Mouse (Mus musculus) MEL-GATA-1-ER (cell line): Measurements from ENCODE around the gene Prkcb.

Experiments used
- DNase-seq: peaks from one replicate; pipeline ENCODE4 v3.0.0-alpha.2; 2012; ENCODE audit warnings: low read depth; ENCODE audit errors: extremely low read depth

Prkcb gene

DNA sequence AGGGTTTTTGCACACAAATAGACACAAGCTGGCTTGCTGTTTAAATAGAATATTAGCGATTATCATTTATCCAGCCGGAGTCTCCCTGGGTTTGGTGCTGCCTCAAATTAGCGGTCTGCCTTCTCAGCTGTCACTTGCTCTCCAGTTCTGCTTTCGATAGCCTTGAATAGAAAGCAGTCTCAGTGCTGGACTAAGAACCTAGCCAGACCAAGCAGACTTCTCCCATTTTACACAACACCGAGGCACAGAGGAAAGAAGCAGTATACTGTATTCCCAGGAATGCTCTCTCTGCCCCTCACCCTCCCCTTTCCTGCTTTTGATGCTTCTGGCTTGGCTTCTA is 107.4 kb downstream of the Prkcb start:
- DNase-seq = no peak

DNA sequence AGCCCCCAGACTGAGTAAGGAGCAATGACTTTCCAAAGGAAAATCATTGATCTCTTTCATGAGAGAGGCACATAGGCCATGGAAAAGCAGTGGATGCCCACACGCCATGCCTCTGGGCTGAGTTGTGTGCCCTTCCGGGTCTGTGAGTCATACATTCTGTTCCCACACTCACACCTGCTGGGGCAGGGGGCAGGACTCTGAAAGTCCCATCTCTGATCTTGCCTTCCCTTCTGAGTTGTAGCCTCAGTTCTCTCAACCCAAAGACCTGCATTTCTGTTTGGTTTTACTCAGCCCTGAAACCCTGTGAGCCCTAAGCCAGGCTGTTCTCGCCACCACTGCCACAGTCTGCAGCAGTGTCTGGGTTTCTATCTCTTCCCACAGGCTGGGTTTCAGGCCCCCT is 109.1 kb downstream of the Prkcb start:
- no peak for DNase-seq

DNA sequence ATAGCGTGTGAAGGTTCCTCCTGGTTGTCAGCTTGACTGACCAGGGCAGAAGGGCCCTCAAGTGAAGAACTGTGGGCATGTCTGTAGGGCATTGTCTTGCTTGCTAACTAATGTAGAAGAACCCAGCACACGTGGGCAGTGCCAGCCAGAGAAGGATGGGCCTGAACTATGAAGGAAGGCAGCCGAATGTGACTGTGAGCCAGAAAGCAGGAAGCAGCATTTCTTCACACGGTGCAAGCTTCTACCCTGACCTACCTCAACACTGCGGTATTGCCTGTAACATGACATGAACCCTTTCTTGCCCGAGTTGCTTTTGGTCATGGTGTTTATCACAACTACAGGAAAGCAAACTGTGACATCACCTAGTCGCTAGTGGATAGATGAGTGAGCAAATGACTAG is 113.5 kb downstream of the Prkcb start:
- DNase-seq = no peak

DNA sequence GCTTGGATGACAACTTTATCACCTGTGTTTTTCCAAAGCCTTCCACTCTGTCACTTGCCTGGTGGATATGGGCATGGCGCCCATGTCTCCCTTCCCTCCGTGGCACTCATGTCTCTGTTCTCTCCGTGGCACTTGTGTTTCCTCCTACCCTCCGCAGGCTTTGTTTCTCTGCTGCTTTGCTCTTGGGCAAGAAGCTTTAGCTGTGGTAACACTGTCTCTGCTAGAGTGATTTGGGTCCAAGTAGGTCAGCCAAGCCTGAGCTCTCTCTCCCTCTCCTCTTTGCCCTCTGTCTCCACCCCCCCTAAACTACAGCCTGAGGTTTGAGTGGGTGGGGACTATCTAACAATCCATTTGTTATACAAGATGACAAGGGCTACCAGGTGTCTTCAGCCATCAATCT is 114.8 kb downstream of the Prkcb start:
- DNase-seq = no peak

DNA sequence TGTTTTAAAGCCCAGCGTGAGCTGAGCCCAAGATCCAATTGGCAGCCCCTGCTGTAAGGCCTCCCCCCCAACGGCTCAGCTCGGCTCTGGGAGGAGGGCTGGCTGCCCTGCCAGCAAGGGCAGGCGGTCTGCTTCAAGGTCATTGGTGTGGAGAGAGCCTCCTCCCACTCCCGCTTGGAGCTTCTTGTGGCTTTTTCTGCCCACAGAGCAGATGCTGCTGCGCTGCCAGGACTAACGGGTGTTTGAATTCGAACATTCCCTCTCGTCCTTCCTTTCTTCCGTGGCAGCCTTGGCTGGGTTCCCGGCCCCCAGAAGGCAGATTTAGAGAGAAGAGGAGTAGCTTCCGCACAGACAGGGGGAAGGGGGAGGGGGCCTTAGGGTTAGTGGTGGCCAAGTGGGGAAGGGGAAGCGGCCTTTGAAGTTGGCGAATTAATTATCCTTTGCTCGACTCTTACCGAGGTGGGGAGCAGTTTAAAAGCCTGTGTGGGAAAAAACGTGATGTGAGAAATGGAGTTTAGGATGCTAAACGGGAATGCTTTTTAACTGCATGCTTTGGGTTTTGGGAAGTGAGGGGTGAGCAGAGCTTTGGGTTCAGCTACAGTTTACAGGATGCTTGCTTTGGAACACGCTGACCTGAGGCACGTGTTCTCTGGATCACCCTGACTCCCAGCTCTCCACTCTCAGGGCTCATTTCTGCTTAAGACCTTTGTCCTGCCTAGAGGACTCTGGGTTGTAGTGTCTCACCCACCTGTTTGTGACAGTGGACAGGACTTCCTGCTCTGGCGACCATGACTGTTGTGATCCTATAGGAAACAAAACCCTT is 116.2 kb downstream of the Prkcb start:
- no peak for DNase-seq

DNA sequence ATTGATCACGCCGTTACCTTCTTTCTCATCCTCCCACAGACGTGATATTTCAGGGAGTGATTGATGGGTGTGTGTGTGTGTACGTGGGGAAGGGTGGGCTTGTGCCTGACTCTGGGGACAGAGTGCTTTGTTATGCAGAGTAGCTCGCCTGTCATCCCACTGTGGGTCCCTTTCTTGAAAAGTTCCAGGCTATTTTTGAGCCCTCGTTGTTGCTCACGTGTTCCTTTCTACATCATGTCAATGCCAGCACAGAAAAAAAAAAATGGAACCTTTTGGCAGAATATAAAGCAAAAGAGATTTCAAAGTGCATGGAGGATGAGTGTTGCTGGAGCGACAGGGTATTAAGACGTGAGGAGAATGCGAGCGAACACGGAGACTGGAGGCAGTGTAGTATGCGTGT is 118.1 kb downstream of the Prkcb start:
- no peak for DNase-seq

DNA sequence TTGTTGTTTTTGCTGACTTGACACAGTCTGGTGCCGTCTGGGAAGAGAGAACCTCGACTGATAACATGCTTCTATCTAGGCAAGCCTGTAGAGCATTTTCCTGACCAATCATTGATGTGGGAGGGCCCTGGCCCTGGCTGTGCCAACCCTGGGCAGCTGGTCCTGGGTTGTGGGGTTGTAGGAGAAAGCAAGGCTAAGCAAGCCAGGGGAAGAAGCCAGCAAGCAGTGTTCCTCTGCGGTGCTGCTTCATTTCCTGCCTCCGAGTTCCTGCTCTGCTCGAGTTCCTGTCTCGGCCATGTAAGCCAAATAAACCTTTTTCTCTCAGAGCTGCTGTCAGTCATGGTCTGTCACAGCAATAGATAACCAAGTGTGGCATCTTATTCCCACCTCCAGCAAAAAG is 121.4 kb downstream of the Prkcb start:
- DNase-seq = no peak

DNA sequence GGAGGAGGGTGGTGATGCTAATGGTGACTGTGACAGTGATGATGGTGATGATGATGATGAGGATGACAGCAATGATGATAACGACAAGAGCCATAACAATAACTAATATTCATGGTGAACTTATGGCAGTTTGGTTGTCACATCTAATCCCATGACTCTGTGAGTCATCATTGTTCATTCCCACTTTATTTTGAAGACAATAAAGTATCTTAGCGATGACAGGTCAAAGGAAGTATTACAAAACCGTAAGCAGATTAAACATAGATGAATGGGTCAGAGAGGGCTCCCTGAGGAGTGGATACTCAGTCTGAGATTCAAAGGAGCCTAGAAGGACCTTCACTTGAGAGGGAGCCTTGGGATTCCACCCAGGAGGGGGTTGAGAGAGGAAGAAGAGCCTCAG is 122.3 kb downstream of the Prkcb start:
- no peak for DNase-seq

DNA sequence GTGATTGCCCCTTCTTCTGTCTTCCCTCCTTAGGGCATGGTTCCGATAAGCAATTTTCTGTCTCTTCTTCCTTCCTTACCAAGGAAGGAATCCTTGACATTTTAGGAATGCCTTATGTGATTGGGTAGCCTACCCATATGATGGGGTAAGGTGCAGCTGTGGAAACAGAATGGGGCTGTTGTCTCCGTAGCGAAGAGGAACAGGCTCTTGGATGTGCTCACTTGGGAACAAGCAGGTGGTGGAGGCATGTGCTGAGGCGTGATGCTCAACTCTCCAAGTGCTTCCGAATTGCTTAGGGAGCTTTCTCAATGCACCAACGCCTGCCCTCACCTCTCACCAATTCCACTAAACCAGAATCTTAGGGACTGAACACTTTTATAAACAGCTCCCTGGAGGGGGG is 124.7 kb downstream of the Prkcb start:
- DNase-seq = no peak

DNA sequence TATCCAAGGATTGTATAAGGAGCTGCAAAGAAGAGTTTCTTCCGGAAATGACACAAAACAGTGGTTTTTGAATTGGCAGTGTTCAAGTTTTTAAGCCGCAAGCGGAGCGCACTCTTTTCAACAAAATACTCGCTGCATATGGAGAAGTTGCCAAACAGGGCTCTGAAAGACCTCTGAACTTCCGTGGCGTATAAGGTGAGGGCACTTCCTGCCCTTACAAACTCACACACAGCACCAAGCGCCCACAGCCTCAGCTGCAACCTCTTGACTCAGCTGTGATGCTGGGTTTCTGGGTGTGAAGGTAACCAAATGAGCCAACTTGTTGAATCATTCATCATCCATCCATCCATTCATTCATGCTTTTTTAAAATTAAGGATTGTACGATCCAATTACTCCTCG is 125.6 kb downstream of the Prkcb start:
- no peak for DNase-seq

DNA sequence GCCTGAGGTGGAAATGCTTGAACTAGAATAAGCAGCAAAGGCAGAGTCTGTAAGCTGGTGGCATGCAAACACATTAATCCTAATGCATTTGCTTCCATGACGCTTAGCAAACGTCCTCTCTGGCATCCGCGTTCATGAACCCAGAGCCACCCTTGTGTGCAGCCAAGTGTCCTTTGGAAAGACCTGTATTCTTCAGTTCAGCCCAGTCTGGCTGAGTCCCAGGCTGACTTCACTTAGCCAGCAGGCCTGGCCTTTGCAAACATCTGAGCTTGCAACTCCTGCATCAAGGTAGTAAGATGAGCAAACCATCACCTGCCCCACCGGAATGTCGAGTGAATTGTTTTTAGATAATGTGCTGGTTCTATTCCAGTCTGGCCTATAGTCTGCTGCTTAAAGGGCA is 126.1 kb downstream of the Prkcb start:
- DNase-seq = no peak

DNA sequence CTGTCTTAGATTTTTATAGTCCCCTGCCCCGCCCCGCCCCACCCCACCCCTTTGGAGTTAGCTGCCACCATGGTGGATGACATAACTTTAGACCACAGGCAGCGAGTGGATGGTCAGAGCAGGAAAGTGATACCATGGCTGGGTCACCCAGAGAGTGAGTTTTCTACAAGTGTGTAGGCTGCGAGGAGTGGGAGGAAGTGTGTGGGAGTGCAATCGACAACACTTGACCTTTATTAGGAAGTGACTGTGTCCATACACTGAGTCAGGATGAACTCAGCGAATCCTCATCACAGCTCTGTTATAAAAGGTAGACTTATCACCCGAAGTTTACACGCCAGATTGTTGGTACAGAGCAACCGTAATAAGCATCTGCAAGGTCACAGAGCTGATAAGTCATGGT is 126.8 kb downstream of the Prkcb start:
- DNase-seq = no peak

DNA sequence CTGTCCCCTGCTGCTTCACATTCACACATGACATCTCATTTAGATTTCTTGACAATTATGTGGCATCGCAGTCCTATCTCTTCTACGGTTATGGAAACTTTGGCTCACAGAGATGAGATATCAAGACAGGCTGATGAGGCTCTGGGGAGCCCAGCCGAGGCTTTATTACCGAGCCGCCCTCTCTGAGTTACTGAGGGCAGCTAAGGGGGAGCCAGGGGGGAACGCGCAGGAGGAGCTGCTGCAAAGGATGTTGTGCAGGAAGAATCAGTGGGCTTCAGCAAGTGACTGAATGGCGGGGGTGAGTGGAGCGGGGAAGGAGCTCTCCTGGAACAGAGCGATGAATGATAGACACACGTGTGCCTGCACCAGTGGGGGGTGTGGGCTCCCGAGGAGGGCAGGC is 127.4 kb downstream of the Prkcb start:
- no peak for DNase-seq

DNA sequence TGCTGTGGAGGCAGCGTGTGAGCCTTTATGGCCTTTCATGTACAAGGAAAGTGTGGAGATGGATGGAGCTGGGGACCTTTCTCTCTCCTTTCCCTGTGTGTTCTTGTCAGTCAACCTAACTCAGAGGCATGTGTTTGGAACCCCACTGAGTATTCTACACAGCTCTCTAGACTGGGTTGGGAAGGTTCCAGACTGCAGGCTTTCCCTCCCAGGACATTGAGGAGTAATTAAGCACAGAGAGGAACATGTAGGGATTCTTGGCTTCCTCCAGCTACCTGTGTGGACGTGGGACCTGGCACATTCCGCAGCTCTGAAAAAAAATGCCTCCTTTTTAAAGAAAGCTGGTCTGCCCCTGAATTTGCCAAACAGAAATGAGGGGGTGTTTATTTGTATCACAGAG is 130.0 kb downstream of the Prkcb start:
- DNase-seq = no peak

DNA sequence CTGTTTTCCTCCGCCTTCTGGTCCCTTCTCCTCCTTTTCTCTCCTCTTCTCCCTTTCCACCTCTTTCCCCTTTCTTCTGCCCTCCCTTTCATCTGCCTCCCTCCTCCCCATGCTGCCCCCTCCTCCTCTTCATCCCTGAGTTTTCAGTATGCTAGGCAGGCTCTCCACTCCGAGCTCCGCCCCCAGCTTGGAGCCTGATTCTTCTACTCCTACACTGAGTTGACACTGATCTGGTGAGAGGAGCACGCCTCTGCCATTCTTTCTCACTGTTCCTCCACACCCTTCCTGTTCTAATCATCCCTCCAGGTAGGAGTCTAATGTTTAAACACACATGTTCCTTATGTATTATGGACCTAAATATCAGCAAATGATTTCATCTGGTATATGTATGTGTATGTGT is 135.3 kb downstream of the Prkcb start:
- no peak for DNase-seq

DNA sequence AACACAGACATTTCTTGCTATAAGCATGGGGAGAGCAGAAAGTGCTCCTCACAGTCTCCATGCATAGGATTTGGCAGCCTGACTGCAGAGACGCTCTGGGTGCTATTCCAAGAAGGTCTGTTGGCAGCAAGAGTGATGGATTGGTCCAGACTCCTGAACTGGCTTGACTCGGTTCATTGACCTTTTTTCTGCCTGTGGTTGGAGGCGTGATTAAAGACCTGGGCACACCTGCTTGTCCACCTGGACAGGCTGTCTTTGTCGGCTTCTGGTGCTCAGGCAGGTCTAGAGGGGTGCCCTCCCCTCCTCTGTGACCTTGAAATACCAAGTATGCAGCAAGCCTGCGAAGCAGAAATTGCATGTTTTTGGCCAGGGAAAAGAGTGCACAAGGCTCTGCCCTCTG is 140.6 kb downstream of the Prkcb start:
- no peak for DNase-seq

DNA sequence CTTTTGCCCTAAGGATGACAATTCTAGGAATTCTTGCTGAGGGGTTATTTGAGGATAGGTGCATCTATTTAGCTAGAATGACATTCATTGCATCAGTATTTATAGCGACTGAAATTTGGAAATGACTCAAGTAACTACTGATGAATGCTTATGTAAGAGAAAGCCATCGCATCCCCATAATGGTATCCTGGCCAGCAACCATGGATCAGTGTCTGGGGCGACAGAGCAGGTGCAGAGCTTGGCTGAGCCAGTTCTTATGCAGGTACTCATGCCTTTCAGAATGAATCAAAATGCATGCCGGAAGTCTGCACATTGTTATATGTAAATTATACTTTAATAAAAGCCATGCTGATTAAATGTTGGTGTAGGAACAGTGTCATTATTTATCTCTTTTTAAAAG is 143.8 kb downstream of the Prkcb start:
- DNase-seq = no peak

DNA sequence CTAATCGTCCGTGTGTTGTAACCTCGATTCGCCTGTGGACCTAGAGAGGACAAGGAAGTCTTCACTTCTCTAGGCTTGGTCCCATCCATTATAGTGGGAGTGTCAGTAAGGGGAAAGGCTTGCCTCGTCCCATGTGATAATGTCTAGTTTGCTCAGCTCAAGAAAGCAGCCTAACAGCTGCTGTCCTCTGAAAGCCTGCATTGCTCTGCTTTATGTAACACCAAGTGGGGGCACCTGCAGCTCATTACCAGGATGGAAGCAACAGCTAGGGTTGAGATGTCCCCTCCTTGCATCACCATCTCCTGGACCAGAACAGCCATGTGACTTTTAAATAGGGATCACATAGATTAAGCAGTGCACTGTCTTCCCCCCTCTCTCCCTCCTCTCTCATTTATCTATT is 144.8 kb downstream of the Prkcb start:
- DNase-seq = no peak

DNA sequence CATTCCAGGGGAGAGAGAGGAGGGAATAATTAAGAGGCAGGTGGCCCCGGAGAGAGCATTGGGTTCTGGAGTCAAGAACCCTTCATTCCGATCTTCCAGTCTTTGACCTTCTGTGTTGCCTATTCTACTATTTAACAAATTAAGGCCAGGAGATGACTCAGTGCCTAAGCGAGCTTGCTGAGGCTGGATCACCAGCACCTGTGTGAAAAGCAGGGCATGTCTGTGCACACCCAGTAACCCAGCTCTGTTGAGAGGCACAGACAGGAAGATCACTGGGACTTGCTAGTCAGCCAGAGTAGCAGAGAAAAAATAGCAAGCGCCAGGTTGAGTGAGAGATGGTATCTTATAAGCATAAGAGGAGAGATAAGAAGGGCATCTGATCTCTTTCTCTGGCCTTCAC is 146.4 kb downstream of the Prkcb start:
- no peak for DNase-seq

DNA sequence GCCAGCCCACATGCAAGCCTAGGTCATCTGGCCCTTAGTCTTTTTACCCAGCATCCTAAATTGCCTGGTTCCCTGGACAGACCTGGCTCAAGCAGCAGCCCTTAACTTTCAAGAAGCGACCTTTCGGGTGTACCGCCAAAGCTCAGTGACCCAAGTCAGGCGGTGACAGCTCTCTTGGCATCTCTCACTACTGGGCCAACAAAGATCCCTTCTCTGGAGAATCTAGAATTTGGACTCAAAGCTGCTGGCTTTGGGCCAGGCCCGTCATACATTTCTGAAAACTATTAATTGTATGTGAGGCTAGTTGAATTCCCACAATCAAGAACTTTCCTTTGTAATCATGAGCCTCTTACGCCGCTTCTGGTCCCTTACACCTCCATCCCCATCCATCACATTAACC is 147.0 kb downstream of the Prkcb start:
- DNase-seq = no peak

DNA sequence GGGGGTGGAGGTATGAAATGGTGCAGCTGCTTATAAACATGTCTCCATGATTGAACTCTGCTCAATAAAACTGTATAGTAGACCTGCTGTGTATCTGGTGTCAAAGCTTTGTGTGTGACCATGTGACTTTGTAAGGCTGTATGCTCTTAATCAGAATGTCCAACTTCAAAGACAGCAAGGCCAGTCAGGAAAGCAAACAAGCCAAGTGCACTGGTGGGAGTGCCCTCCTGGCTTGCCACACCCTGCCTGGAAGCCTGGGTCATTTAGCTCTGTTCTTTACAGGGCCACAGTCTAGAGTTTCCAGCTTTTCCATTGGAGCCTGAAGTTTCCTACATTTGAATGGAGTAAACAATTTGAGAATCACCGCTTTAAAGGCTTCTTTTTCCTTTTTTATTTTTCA is 148.8 kb downstream of the Prkcb start:
- DNase-seq = no peak

DNA sequence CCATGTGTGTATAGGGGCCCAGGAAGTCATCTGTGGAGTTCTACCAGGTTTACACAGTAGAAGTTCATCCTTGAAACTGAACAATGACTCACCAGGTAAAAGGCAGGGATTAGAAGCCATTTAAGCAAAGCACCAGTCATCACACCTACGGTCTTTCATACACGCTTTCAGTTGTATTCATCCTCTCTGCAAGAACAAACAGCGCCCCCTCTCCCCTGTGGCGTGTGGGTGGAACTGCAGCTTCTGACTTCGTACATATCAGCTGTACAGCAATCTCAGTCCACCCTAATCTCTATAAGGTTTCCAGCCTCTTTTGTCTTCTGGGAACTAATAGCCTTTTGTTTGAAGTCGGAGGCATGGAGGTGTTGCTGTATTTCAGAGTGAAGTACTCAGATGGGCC is 156.5 kb downstream of the Prkcb start:
- DNase-seq = no peak

DNA sequence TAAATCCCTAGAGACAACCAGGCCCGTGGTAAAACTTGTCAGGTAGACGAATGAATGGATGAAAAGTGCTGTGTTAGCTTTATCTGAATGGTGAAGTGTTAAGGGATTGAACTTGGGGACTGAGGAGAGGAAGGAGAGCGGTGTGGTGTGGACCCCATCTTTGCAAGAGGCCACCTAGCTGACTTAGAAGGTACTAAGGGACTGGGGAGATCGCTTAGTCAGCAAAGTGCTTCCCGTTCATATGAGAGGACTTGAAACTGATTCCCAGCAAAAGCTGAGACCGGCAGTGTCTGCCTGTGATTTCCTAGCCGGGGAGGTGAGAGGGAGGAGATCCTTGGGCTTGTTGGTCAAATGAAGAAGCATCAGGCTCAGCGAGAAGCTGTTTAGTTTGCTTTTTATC is 164.1 kb downstream of the Prkcb start:
- DNase-seq = no peak
